Mouse (Mus musculus): ENCODE measurements around the gene Mei1. TPM values are rescaled to one million over a fixed set of nuclear protein-coding genes. Genes with fewer than 3 reads are reported as not detected.

Mei1 gene
- polyA plus RNA-seq, 1 experiment from 2014 or later, result 0.04 TPM

GRCm38 (mm10) chr15:82145408-82145807, 75.6 kb downstream of the Mei1 start:
- no peak for ATAC-seq
- 40% methylated on average over 2 of the region's 2 CpGs for WGBS

GRCm38 (mm10) chr15:82145851-82146769, 76.3 kb downstream of the Mei1 start:
- peak overlapping the region; percentile 53 for H3K4me2 ChIP-seq
- WGBS, result 11% methylated on average over 11 of the region's 11 CpGs
- H3K4me3 ChIP-seq, result peak overlapping the region; percentile 91
- H3K9ac ChIP-seq, result 0 out of 2 replicates have a peak overlapping the region, but pooled peaks have one; percentile 17
- ATAC-seq, result no peak; the same call in 1 of the 2 replicates
- peaks cover 16% of the 10 kb centered on the region for H3K36me3 ChIP-seq (ENCODE audit: poor library complexity, severe bottlenecking)
- peaks cover 42% of the 10 kb centered on the region for H3K4me1 ChIP-seq
- no peaks in the 10 kb centered on the region for H3K9me3 ChIP-seq (replicated peaks)
- peak overlapping the region; percentile 93 for H3K27ac ChIP-seq
- H3K27me3 ChIP-seq, result no peaks in the 10 kb centered on the region

More at GRCm38 (mm10) chr15:82145408-82145807, 75.6 kb downstream of the Mei1 start:
- H3K36me3 ChIP-seq (ENCODE audit: poor library complexity, severe bottlenecking), result peaks cover 16% of the 10 kb centered on the region
- H3K4me1 ChIP-seq, result peaks cover 36% of the 10 kb centered on the region
- no peaks in the 10 kb centered on the region for H3K9me3 ChIP-seq (replicated peaks)
- H3K4me3 ChIP-seq, result no peak overlapping the region
- peak overlapping the region; percentile 93 for H3K27ac ChIP-seq
- H3K4me2 ChIP-seq, result no peak overlapping the region
- no peaks in the 10 kb centered on the region for H3K27me3 ChIP-seq
- H3K9ac ChIP-seq, result no peak overlapping the region

- Histone ChIP-seq H3K9ac (peak within 1 kb of the TSS; percentile 95), H3K36me3 (ENCODE audit: poor library complexity, severe bottlenecking) (peaks cover 8% of the 10 kb centered on the region), H3K4me3 (peak within 1 kb of the TSS; percentile 91), H3K9me3 (replicated peaks) (no peaks in the 10 kb centered on the region), H3K27me3 (no peaks in the 10 kb centered on the region), H3K4me1 (peaks cover 48% of the 10 kb centered on the region), H3K27ac (peak within 1 kb of the TSS; percentile 98), H3K4me2 (peak within 1 kb of the TSS; percentile 96)
- ATAC-seq, result peak; percentile 97
- WGBS, result under 1% methylated on average over 70 of the region's 79 CpGs
Measured at GRCm38 (mm10) chr15:82146770-82147610, 77.2 kb downstream of the Mei1 start, which contains the start of gene Srebf2. TSS of gene Srebf2 (plus strand) at chr15:82147181.

- peaks cover 9% of the 10 kb centered on the region for H3K36me3 ChIP-seq (ENCODE audit: poor library complexity, severe bottlenecking)
- peak overlapping the region; percentile 95 for H3K9ac ChIP-seq
- H3K4me1 ChIP-seq, result peaks cover 55% of the 10 kb centered on the region
- no peaks in the 10 kb centered on the region for H3K27me3 ChIP-seq
- under 1% methylated on average over 44 of the region's 50 CpGs for WGBS
- peak overlapping the region; percentile 98 for H3K27ac ChIP-seq
- ATAC-seq, result no peak
- peak overlapping the region; percentile 96 for H3K4me2 ChIP-seq
- peak overlapping the region; percentile 91 for H3K4me3 ChIP-seq
- H3K9me3 ChIP-seq (replicated peaks), result no peaks in the 10 kb centered on the region
Measured at GRCm38 (mm10) chr15:82147611-82148111, 77.9 kb downstream of the Mei1 start.

GRCm38 (mm10) chr15:82148510-82148911, 78.7 kb downstream of the Mei1 start:
- WGBS, result 13% methylated on average over 9 of the region's 9 CpGs
- H3K9ac ChIP-seq, result peak overlapping the region; percentile 95
- H3K9me3 ChIP-seq (replicated peaks), result no peaks in the 10 kb centered on the region
- peak overlapping the region; percentile 96 for H3K4me2 ChIP-seq
- H3K27ac ChIP-seq, result peak overlapping the region; percentile 98
- peak overlapping the region; percentile 91 for H3K4me3 ChIP-seq
- H3K4me1 ChIP-seq, result peaks cover 58% of the 10 kb centered on the region
- ATAC-seq, result no peak
- H3K27me3 ChIP-seq, result no peaks in the 10 kb centered on the region
- peaks cover 9% of the 10 kb centered on the region for H3K36me3 ChIP-seq (ENCODE audit: poor library complexity, severe bottlenecking)

- Histone ChIP-seq H3K4me2 (no peak overlapping the region), H3K9ac (no peak overlapping the region), H3K27ac (no peak overlapping the region), H3K4me3 (no peak overlapping the region), H3K36me3 (ENCODE audit: poor library complexity, severe bottlenecking) (peaks cover 9% of the 10 kb centered on the region), H3K27me3 (no peaks in the 10 kb centered on the region), H3K9me3 (replicated peaks) (no peaks in the 10 kb centered on the region), H3K4me1 (peaks cover 51% of the 10 kb centered on the region)
- no peak for ATAC-seq
Measured at GRCm38 (mm10) chr15:82150042-82150441, 80.2 kb downstream of the Mei1 start.

GRCm38 (mm10) chr15:82151176-82151575, 81.4 kb downstream of the Mei1 start:
- H3K27me3 ChIP-seq, result no peaks in the 10 kb centered on the region
- no peak overlapping the region for H3K9ac ChIP-seq
- no peak for ATAC-seq
- H3K27ac ChIP-seq, result no peak overlapping the region
- no peak overlapping the region for H3K4me2 ChIP-seq
- H3K4me1 ChIP-seq, result peaks cover 41% of the 10 kb centered on the region
- 95% methylated on average over 4 of the region's 4 CpGs for WGBS
- peaks cover 12% of the 10 kb centered on the region for H3K36me3 ChIP-seq (ENCODE audit: poor library complexity, severe bottlenecking)
- H3K9me3 ChIP-seq (replicated peaks), result no peaks in the 10 kb centered on the region
- H3K4me3 ChIP-seq, result no peak overlapping the region

GRCm38 (mm10) chr15:82152022-82152421, 82.2 kb downstream of the Mei1 start:
- Histone ChIP-seq H3K27me3 (no peaks in the 10 kb centered on the region), H3K4me3 (no peak overlapping the region), H3K4me1 (peaks cover 37% of the 10 kb centered on the region), H3K27ac (no peak overlapping the region), H3K36me3 (ENCODE audit: poor library complexity, severe bottlenecking) (peaks cover 16% of the 10 kb centered on the region), H3K9ac (no peak overlapping the region), H3K9me3 (replicated peaks) (no peaks in the 10 kb centered on the region), H3K4me2 (no peak overlapping the region)
- 87% methylated on average over 12 of the region's 12 CpGs for WGBS
- ATAC-seq, result no peak

- H3K4me2 ChIP-seq, result no peak overlapping the region
- 89% methylated on average over 7 of the region's 7 CpGs for WGBS
- H3K4me1 ChIP-seq, result peaks cover 37% of the 10 kb centered on the region
- no peaks in the 10 kb centered on the region for H3K27me3 ChIP-seq
- H3K9me3 ChIP-seq (replicated peaks), result no peaks in the 10 kb centered on the region
- H3K9ac ChIP-seq, result no peak overlapping the region
- H3K27ac ChIP-seq, result no peak overlapping the region
- ATAC-seq, result no peak
- no peak overlapping the region for H3K4me3 ChIP-seq
- peaks cover 19% of the 10 kb centered on the region for H3K36me3 ChIP-seq (ENCODE audit: poor library complexity, severe bottlenecking)
Measured at GRCm38 (mm10) chr15:82152435-82152834, 82.6 kb downstream of the Mei1 start.

GRCm38 (mm10) chr15:82156298-82156697, 86.5 kb downstream of the Mei1 start:
- Histone ChIP-seq H3K9me3 (replicated peaks) (no peaks in the 10 kb centered on the region), H3K36me3 (ENCODE audit: poor library complexity, severe bottlenecking) (peaks cover 16% of the 10 kb centered on the region), H3K4me1 (peaks cover 34% of the 10 kb centered on the region), H3K4me2 (no peak overlapping the region), H3K27ac (no peak overlapping the region), H3K9ac (no peak overlapping the region), H3K27me3 (no peaks in the 10 kb centered on the region), H3K4me3 (no peak overlapping the region)
- WGBS, result 94% methylated on average over 6 of the region's 6 CpGs
- ATAC-seq, result no peak

- Histone ChIP-seq H3K9me3 (replicated peaks) (no peaks in the 10 kb centered on the region), H3K27me3 (no peaks in the 10 kb centered on the region), H3K27ac (no peak overlapping the region), H3K9ac (no peak overlapping the region), H3K4me2 (no peak overlapping the region), H3K4me3 (no peak overlapping the region), H3K4me1 (peaks cover 31% of the 10 kb centered on the region), H3K36me3 (ENCODE audit: poor library complexity, severe bottlenecking) (peaks cover 16% of the 10 kb centered on the region)
- no peak for ATAC-seq
- 89% methylated on average over 10 of the region's 10 CpGs for WGBS
Measured at GRCm38 (mm10) chr15:82156902-82157301, 87.1 kb downstream of the Mei1 start.
